Mouse (Mus musculus) myocyte (in vitro differentiated cells): ENCODE measurements around the gene Clec11a. TPM values are rescaled to one million over a fixed set of nuclear protein-coding genes. Genes with fewer than 3 reads are reported as not detected.
A peak's percentile ranks its signal among the peaks of the same experiment; 100 is the strongest.

Source experiments
- H3K27me3 ChIP-seq: one replicate; pipeline ENCODE4 v1.6.1; 2011; ENCODE audit not compliant: control insufficient read depth, insufficient read depth, insufficient read length
- H3K36me3 ChIP-seq: one replicate; pipeline ENCODE4 v1.6.1; 2011; ENCODE audit not compliant: control insufficient read depth, insufficient read depth
- H3K4me2 ChIP-seq: one replicate; pipeline ENCODE4 v1.6.1; 2011; ENCODE audit warnings: low read depth, control low read depth
- H3K4me3 ChIP-seq: one replicate; pipeline ENCODE4 v1.5.1; 2011; ENCODE audit warnings: mild to moderate bottlenecking, control low read depth, moderate library complexity
- H3K79me2 ChIP-seq: one replicate; pipeline ENCODE4 v1.6.1; 2011; ENCODE audit not compliant: control insufficient read depth, insufficient read depth
- H3ac ChIP-seq: one replicate; pipeline ENCODE4 v1.6.1; 2011; ENCODE audit not compliant: control insufficient read depth, insufficient read length
- CEBPB ChIP-seq: IDR thresholded peaks from 2 replicates; pipeline ENCODE4 v1.6.1; 2011; ENCODE audit warnings: mild to moderate bottlenecking, moderate library complexity; ENCODE audit not compliant: poor library complexity, insufficient read depth, severe bottlenecking
- E2F4 ChIP-seq: IDR thresholded peaks from one replicate; pipeline ENCODE4 v1.6.1; 2011; ENCODE audit warnings: mild to moderate bottlenecking, control low read depth, moderate library complexity; ENCODE audit not compliant: insufficient read depth
- MAX ChIP-seq: IDR thresholded peaks from one replicate; pipeline ENCODE4 v1.6.1; 2011; ENCODE audit warnings: low read depth, mild to moderate bottlenecking, control low read depth
- MYOD1 ChIP-seq, 3 experiments: IDR thresholded peaks; one replicate each; pipeline ENCODE4 v1.6.1; 2011; ENCODE audit warnings: control low read depth in 2 of 3, low read depth in 2 of 3, mild to moderate bottlenecking in 2 of 3, moderate library complexity in 1 of 3; ENCODE audit not compliant: insufficient read length in 2 of 3, control insufficient read depth in 1 of 3
- MYOG ChIP-seq, 3 experiments: IDR thresholded peaks; one replicate each; pipeline ENCODE4 v1.6.1; 2011; ENCODE audit warnings: control low read depth in 2 of 3, low read depth in 2 of 3, mild to moderate bottlenecking in 2 of 3; ENCODE audit not compliant: insufficient read length in 2 of 3, control insufficient read depth in 1 of 3, insufficient read depth in 1 of 3
- POLR2A ChIP-seq: IDR thresholded peaks from one replicate; pipeline ENCODE4 v1.6.1; 2011; ENCODE audit warnings: low read depth, mild to moderate bottlenecking, control low read depth, moderate library complexity; ENCODE audit not compliant: insufficient read length
- POLR2AphosphoS2 ChIP-seq: IDR thresholded peaks from one replicate; pipeline ENCODE4 v1.6.1; 2011; ENCODE audit warnings: low read depth, control low read depth; ENCODE audit not compliant: insufficient read length
- REST ChIP-seq: IDR thresholded peaks from one replicate; pipeline ENCODE4 v1.6.1; 2011; ENCODE audit warnings: mild to moderate bottlenecking, control low read depth, moderate library complexity; ENCODE audit not compliant: insufficient read depth, insufficient read length
- SRF ChIP-seq: IDR thresholded peaks from one replicate; pipeline ENCODE4 v1.6.1; 2011; ENCODE audit warnings: low read depth; ENCODE audit not compliant: control insufficient read depth, insufficient read length
- TCF12 ChIP-seq: IDR thresholded peaks from one replicate; pipeline ENCODE4 v1.6.1; 2011; ENCODE audit warnings: mild to moderate bottlenecking, control low read depth; ENCODE audit not compliant: poor library complexity, insufficient read depth, severe bottlenecking
- TCF3 ChIP-seq: IDR thresholded peaks from one replicate; pipeline ENCODE4 v1.6.1; 2011; ENCODE audit warnings: low read depth, control low read depth; ENCODE audit not compliant: insufficient read length
- USF1 ChIP-seq: IDR thresholded peaks from one replicate; pipeline ENCODE4 v1.6.1; 2011; ENCODE audit warnings: low read depth, mild to moderate bottlenecking, control low read depth, moderate library complexity
- polyA plus RNA-seq: library from polyadenylated mRNA; unstranded; fragments of >200 nt; fragmentation: generic; extraction: Trizol; gene quantifications from one replicate; pipeline ENCODE4 v1.2.1, GENCODE M21; 2012; ENCODE audit warnings: missing spikeins

The Clec11a gene
- polyA plus RNA-seq, 1 experiment: 0.60 TPM

GRCm38 (mm10) chr7:44290986-44291385, 15.7 kb downstream of the Clec11a start:
- no peak for TF ChIP-seq CEBPB
- TF ChIP-seq TCF12: no peak
- no peak for TF ChIP-seq E2F4
- no peaks in the 10 kb centered on the region for H3K36me3 ChIP-seq

GRCm38 (mm10) chr7:44287760-44288159, 18.9 kb downstream of the Clec11a start:
- Histone ChIP-seq H3K36me3 (no peaks in the 10 kb centered on the region), H3K4me3 (no peak overlapping the region), H3K79me2 (no peaks in the 10 kb centered on the region), H3K27me3 (peaks cover 22% of the 10 kb centered on the region), H3K4me2 (no peak overlapping the region), H3ac (no peak overlapping the region)
- TF ChIP-seq SRF (no peak), MAX (no peak), POLR2AphosphoS2 (no peak), CEBPB (no peak), USF1 (no peak), POLR2A (no peak), REST (no peak), MYOD1 (IDR thresholded peaks at IDR 0.05; ENCODE audit: control insufficient read depth in 1 of 3, insufficient read length in 2 of 3, low read depth in 2 of 3) (no peak), TCF12 (no peak), MYOG (IDR thresholded peaks at IDR 0.05; ENCODE audit: control insufficient read depth in 1 of 3, insufficient read depth in 1 of 3, insufficient read length in 2 of 3, low read depth in 2 of 3) (no peak)

More at GRCm38 (mm10) chr7:44290986-44291385, 15.7 kb downstream of the Clec11a start:
- Histone ChIP-seq H3K79me2 (no peaks in the 10 kb centered on the region), H3K4me2 (no peak overlapping the region), H3K27me3 (peaks cover 12% of the 10 kb centered on the region), H3ac (no peak overlapping the region), H3K4me3 (no peak overlapping the region)

- Histone ChIP-seq H3K4me2 (no peak overlapping the region), H3ac (no peak overlapping the region), H3K36me3 (no peaks in the 10 kb centered on the region), H3K79me2 (no peaks in the 10 kb centered on the region), H3K27me3 (peaks cover 36% of the 10 kb centered on the region), H3K4me3 (no peak overlapping the region)
- TF ChIP-seq MYOG (IDR thresholded peaks at IDR 0.05; ENCODE audit: control insufficient read depth in 1 of 3, insufficient read depth in 1 of 3, insufficient read length in 2 of 3, low read depth in 2 of 3): no peak
- TF ChIP-seq E2F4: no peak
- TF ChIP-seq REST: no peak
- no peak for TF ChIP-seq POLR2AphosphoS2
- TF ChIP-seq POLR2A: no peak
- no peak for TF ChIP-seq MAX
- no peak for TF ChIP-seq TCF3
- TF ChIP-seq CEBPB: no peak
- TF ChIP-seq USF1: no peak
- no peak for TF ChIP-seq SRF
- TF ChIP-seq MYOD1 (IDR thresholded peaks at IDR 0.05; ENCODE audit: control insufficient read depth in 1 of 3, insufficient read length in 2 of 3, low read depth in 2 of 3): no peak
- TF ChIP-seq TCF12: no peak
These were observed 25.1 kb downstream of the Clec11a start for GRCm38 (mm10) chr7:44281586-44281985.

- H3K27me3 ChIP-seq: peaks cover 36% of the 10 kb centered on the region
- H3K79me2 ChIP-seq: no peaks in the 10 kb centered on the region
- peak; percentile 52 for TF ChIP-seq USF1
- TF ChIP-seq TCF12: no peak
- H3K4me2 ChIP-seq: no peak overlapping the region
- H3K36me3 ChIP-seq: no peaks in the 10 kb centered on the region
- H3ac ChIP-seq: no peak overlapping the region
- H3K4me3 ChIP-seq: no peak overlapping the region
These were observed 25.7 kb downstream of the Clec11a start for GRCm38 (mm10) chr7:44280959-44281358.

- no peak overlapping the region for H3ac ChIP-seq
- no peak overlapping the region for H3K4me3 ChIP-seq
- H3K79me2 ChIP-seq: no peaks in the 10 kb centered on the region
- H3K4me2 ChIP-seq: no peak overlapping the region
- H3K27me3 ChIP-seq: peaks cover 58% of the 10 kb centered on the region
- TF ChIP-seq CEBPB (no peak), POLR2A (no peak), MAX (no peak), USF1 (no peak), MYOG (IDR thresholded peaks at IDR 0.05; ENCODE audit: control insufficient read depth in 1 of 3, insufficient read depth in 1 of 3, insufficient read length in 2 of 3, low read depth in 2 of 3) (no peak), TCF12 (no peak), MYOD1 (IDR thresholded peaks at IDR 0.05; ENCODE audit: control insufficient read depth in 1 of 3, insufficient read length in 2 of 3, low read depth in 2 of 3) (no peak), SRF (no peak), TCF3 (no peak), E2F4 (no peak)
- H3K36me3 ChIP-seq: no peaks in the 10 kb centered on the region
These were observed 29.5 kb downstream of the Clec11a start for GRCm38 (mm10) chr7:44277250-44277622.
